Mouse (Mus musculus): ENCODE measurements around the gene Il27ra. TPM values are rescaled to one million over a fixed set of nuclear protein-coding genes. Genes with fewer than 3 reads are reported as not detected.

The Il27ra gene
- polyA plus RNA-seq, 2 experiments, result 0.78 to 2.1 TPM

DNA sequence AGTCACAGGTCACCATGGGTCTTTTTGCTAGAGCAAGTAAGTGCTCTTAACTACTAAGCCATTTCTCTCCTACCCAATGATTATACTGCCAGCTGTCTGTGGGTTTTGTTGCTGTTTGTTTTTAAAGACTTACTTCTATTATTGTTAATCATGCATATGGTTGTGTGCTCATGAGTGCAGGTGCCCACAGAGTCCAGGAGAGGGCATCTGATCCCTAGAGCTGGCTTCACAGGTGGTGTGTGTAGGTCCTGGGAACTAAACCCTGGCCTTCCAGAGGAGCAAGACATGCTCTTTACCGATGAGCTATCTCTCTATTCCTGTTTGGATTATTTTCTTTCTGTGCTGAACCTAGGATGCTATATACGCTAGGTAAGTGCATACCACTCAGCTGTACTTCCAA is 16.8 kb upstream of the Il27ra start:
- Histone ChIP-seq H3K27me3 (ENCODE audit: control insufficient read depth, insufficient read depth, low read length) (no peaks in the 10 kb centered on the region), H3K4me3 (replicated peaks; ENCODE audit: low read length) (no peak overlapping the region), H3K27ac (replicated peaks; ENCODE audit: low read depth, low read length) (no peak overlapping the region), H3K9ac (ENCODE audit: low read depth, low read length, severe bottlenecking) (no peak overlapping the region), H3K36me3 (ENCODE audit: control insufficient read depth, insufficient read depth, low read length) (no peaks in the 10 kb centered on the region), H3K4me2 (replicated peaks; ENCODE audit: low read depth, low read length, severe bottlenecking) (no peak overlapping the region), H3K4me1 (ENCODE audit: control insufficient read depth, insufficient read depth, low read length) (no peaks in the 10 kb centered on the region), H3K9me3 (ENCODE audit: control insufficient read depth, low read length) (no peaks in the 10 kb centered on the region)
- no peak for TF ChIP-seq POLR2A (IDR thresholded peaks at IDR 0.05; ENCODE audit: borderline replicate concordance, extremely low read depth, insufficient read depth, insufficient read length)
- ATAC-seq (ENCODE audit: low FRiP score, low read depth), result no peak
- 94% methylated on average over 2 of the region's 2 CpGs for WGBS
- no peak for DNase-seq (ENCODE audit: low spot score)

DNA sequence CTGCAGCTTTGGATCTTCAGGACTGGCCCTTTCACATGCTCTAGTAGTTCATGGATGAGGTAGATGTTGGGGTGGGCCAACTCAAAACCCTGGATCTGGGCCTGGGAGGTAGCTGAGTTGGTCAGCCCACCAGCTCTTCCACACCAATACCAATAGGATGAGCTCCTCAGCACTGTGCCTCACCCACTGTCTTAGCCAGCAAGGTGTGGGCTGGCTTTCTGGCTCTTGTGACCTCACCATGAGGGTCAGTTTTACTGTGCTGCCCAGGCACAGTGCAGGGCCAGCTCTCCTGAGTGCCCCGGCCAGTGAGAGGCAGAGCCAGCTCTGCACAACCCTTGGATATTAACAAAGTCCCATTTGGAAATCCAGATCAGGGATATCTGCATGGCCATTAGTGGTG is 15.4 kb upstream of the Il27ra start:
- Histone ChIP-seq H3K4me2 (replicated peaks; ENCODE audit: low read depth, low read length, severe bottlenecking) (no peak overlapping the region), H3K27ac (replicated peaks; ENCODE audit: low read depth, low read length) (no peak overlapping the region), H3K27me3 (ENCODE audit: control insufficient read depth, insufficient read depth, low read length) (no peaks in the 10 kb centered on the region), H3K9ac (ENCODE audit: low read depth, low read length, severe bottlenecking) (no peak overlapping the region), H3K4me3 (replicated peaks; ENCODE audit: low read length) (no peak overlapping the region), H3K9me3 (ENCODE audit: control insufficient read depth, low read length) (no peaks in the 10 kb centered on the region), H3K4me1 (ENCODE audit: control insufficient read depth, insufficient read depth, low read length) (no peaks in the 10 kb centered on the region), H3K36me3 (ENCODE audit: control insufficient read depth, insufficient read depth, low read length) (no peaks in the 10 kb centered on the region)
- TF ChIP-seq POLR2A (IDR thresholded peaks at IDR 0.05; ENCODE audit: borderline replicate concordance, extremely low read depth, insufficient read depth, insufficient read length), result no peak
- ATAC-seq (ENCODE audit: low FRiP score, low read depth) (no peak), DNase-seq (ENCODE audit: low spot score) (no peak)
- WGBS, result 87% methylated on average over 1 of the region's 1 CpGs

DNA sequence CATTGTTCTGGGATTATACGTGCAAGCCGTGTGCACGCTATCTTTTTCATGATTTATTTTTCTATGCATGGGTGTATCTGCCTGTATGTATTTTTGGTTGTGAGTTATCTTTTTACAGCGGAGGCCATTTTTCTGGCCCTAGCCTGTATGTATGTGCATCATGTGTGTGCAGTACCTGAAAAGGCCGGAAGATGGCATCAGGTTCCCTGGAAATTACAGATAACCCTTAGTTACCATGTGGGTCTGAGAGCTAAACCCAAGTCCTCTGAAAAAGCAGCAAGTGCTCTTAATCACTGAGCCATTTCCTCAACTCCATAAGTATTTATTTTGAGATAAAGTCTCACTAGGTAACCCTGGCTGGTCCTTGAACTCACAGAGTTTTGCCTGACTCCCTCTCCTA is 10.8 kb upstream of the Il27ra start:
- Histone ChIP-seq H3K4me1 (ENCODE audit: control insufficient read depth, insufficient read depth, low read length) (no peaks in the 10 kb centered on the region; the same call in 1 of the 2 replicates), H3K4me3 (replicated peaks; ENCODE audit: low read length) (no peak overlapping the region), H3K27ac (replicated peaks; ENCODE audit: low read depth, low read length) (no peak overlapping the region), H3K36me3 (ENCODE audit: control insufficient read depth, insufficient read depth, low read length) (no peaks in the 10 kb centered on the region), H3K9me3 (ENCODE audit: control insufficient read depth, low read length) (no peaks in the 10 kb centered on the region), H3K27me3 (ENCODE audit: control insufficient read depth, insufficient read depth, low read length) (no peaks in the 10 kb centered on the region), H3K9ac (ENCODE audit: low read depth, low read length, severe bottlenecking) (no peak overlapping the region), H3K4me2 (replicated peaks; ENCODE audit: low read depth, low read length, severe bottlenecking) (no peak overlapping the region)
- no peak for ATAC-seq (ENCODE audit: low FRiP score, low read depth)
- no peak for TF ChIP-seq POLR2A (IDR thresholded peaks at IDR 0.05; ENCODE audit: borderline replicate concordance, extremely low read depth, insufficient read depth, insufficient read length)
- DNase-seq (ENCODE audit: low spot score), result no peak
- 92% methylated on average over 5 of the region's 5 CpGs for WGBS

DNA sequence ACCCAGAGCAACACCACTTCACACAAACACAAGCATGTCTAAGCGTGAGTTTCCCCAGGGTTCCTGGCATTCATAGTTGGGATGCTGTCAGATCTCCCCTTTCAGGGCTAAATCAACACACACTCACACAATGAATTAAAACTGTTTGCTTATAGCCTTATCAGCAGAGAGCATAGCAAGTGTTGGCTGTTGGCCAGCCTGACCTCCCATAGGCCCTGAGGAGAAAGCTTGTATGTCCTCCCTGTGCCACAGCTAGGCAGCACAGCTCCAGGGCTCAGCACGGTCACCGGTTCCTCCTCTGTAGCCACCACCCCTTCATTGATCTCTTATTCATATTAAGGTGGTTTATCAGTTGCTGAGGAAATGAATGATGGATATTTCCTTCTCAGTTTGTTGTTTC is 10.4 kb upstream of the Il27ra start:
- ATAC-seq (ENCODE audit: low FRiP score, low read depth), result no peak

DNA sequence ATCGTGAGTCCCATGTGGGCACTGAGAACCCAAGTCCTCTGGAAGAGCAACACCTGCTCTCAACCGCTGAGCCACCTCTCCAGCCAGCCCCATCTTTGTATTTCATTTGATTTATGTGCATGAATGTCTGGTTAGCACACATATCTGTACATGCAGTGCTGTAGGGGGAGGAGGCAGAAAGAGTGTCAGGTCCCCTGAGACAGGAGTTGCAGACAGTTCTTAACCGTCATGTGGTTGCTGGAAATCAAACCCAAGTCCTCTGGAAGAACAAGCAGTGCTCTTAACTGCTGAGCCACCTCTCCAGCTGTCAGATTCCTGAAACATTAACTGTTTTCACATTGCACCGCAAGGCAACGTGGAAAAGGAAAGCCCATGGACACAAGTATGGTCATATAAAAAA is 5.8 kb upstream of the Il27ra start:
- 43% methylated on average over 5 of the region's 5 CpGs for WGBS
- H3K9me3 ChIP-seq (ENCODE audit: control insufficient read depth, low read length), result no peaks in the 10 kb centered on the region
- H3K4me2 ChIP-seq (replicated peaks; ENCODE audit: low read depth, low read length, severe bottlenecking), result no peak overlapping the region
- H3K9ac ChIP-seq (ENCODE audit: low read depth, low read length, severe bottlenecking), result no peak overlapping the region
- ATAC-seq (ENCODE audit: low FRiP score, low read depth), result no peak; the same call in 1 of the 2 replicates
- no peak overlapping the region for H3K27ac ChIP-seq (replicated peaks; ENCODE audit: low read depth, low read length)
- no peaks in the 10 kb centered on the region; the same call in 1 of the 2 replicates for H3K4me1 ChIP-seq (ENCODE audit: control insufficient read depth, insufficient read depth, low read length)
- DNase-seq (ENCODE audit: low spot score), result no peak
- no peak for TF ChIP-seq POLR2A (IDR thresholded peaks at IDR 0.05; ENCODE audit: borderline replicate concordance, extremely low read depth, insufficient read depth, insufficient read length)
- no peak overlapping the region for H3K4me3 ChIP-seq (replicated peaks; ENCODE audit: low read length)
- H3K36me3 ChIP-seq (ENCODE audit: control insufficient read depth, insufficient read depth, low read length), result no peaks in the 10 kb centered on the region
- peaks cover 23% of the 10 kb centered on the region for H3K27me3 ChIP-seq (ENCODE audit: control insufficient read depth, insufficient read depth, low read length)

More for the DNA sequence above, 10.4 kb upstream of the Il27ra start:
- WGBS, result 87% methylated on average over 3 of the region's 3 CpGs
- DNase-seq (ENCODE audit: low spot score), result no peak
- Histone ChIP-seq H3K4me2 (replicated peaks; ENCODE audit: low read depth, low read length, severe bottlenecking) (no peak overlapping the region), H3K27me3 (ENCODE audit: control insufficient read depth, insufficient read depth, low read length) (no peaks in the 10 kb centered on the region), H3K4me1 (ENCODE audit: control insufficient read depth, insufficient read depth, low read length) (no peaks in the 10 kb centered on the region; the same call in 1 of the 2 replicates), H3K9ac (ENCODE audit: low read depth, low read length, severe bottlenecking) (no peak overlapping the region), H3K9me3 (ENCODE audit: control insufficient read depth, low read length) (no peaks in the 10 kb centered on the region), H3K36me3 (ENCODE audit: control insufficient read depth, insufficient read depth, low read length) (no peaks in the 10 kb centered on the region), H3K27ac (replicated peaks; ENCODE audit: low read depth, low read length) (no peak overlapping the region), H3K4me3 (replicated peaks; ENCODE audit: low read length) (no peak overlapping the region)
- no peak for TF ChIP-seq POLR2A (IDR thresholded peaks at IDR 0.05; ENCODE audit: borderline replicate concordance, extremely low read depth, insufficient read depth, insufficient read length)

DNA sequence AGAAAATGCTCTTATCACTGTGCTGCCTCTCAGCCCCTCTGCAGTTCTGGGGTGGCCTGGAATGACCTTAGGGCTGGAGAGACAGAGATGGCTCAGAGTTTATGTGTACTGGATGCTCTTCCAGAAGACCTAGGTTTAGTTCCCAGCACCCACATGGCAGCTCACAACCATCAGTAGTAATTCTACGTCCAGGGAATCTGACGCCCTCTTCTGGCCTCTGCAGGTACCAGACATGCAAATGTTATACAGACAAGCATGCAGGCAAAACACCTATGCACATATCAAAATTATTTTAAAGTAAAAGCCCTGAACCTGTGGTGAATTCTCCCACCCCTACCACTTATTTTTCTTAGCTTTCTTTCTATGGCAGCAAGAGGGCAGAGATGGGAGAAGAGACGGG is 4.1 kb upstream of the Il27ra start:
- ATAC-seq (ENCODE audit: low FRiP score, low read depth) (no peak), DNase-seq (ENCODE audit: low spot score) (no peak)
- Histone ChIP-seq H3K4me1 (ENCODE audit: control insufficient read depth, insufficient read depth, low read length) (peaks cover 8% of the 10 kb centered on the region), H3K9ac (ENCODE audit: low read depth, low read length, severe bottlenecking) (no peak overlapping the region), H3K27me3 (ENCODE audit: control insufficient read depth, insufficient read depth, low read length) (peaks cover 40% of the 10 kb centered on the region), H3K36me3 (ENCODE audit: control insufficient read depth, insufficient read depth, low read length) (no peaks in the 10 kb centered on the region), H3K4me3 (replicated peaks; ENCODE audit: low read length) (no peak overlapping the region), H3K4me2 (replicated peaks; ENCODE audit: low read depth, low read length, severe bottlenecking) (no peak overlapping the region), H3K27ac (replicated peaks; ENCODE audit: low read depth, low read length) (no peak overlapping the region), H3K9me3 (ENCODE audit: control insufficient read depth, low read length) (no peaks in the 10 kb centered on the region)
- 78% methylated on average over 3 of the region's 3 CpGs for WGBS
- no peak for TF ChIP-seq POLR2A (IDR thresholded peaks at IDR 0.05; ENCODE audit: borderline replicate concordance, extremely low read depth, insufficient read depth, insufficient read length)

Measured in limb, embryonic 14.5 days (tissue).